Mouse (Mus musculus) skeletal muscle tissue, postnatal 0 days (tissue): ENCODE data around the gene Rcan1. TPM values are rescaled to one million over a fixed set of nuclear protein-coding genes. Genes with fewer than 3 reads are reported as not detected.

ENCODE experiments used
- polyA plus RNA-seq: library from polyadenylated mRNA; unstranded; fragments of >200 nt; fragmentation: Nextera tagmentation; extraction: Ambion mirVana; gene quantifications from 2 replicates; pipeline ENCODE4 v1.2.1, GENCODE M21; 2015

Rcan1 gene
- polyA plus RNA-seq: 22.9 and 23.4 TPM in 2 replicates

GRCm38 (mm10) chr16:92470706-92471105 lies at the start of gene Rcan1:
TSS of gene Rcan1 (minus strand) at chr16:92470867.

GRCm38 (mm10) chr16:92485436-92485835 lies 14.8 kb upstream of the Rcan1 start, which contains the start of gene Clic6:
TSS of gene Clic6 (plus strand) at chr16:92485736.

GRCm38 (mm10) chr16:92359229-92359628 lies 111.4 kb downstream of the Rcan1 start, which contains the start of gene Kcne1:
TSS of gene Kcne1 (minus strand) at chr16:92359468.

Other genes starting within 250 kb of the Rcan1 start
- not detected in 2 replicates for gene Kcne2, start 178.5 kb downstream of the Rcan1 start, polyA plus RNA-seq
- gene Smim11, start 169.6 kb downstream of the Rcan1 start, polyA plus RNA-seq: 181 and 188 TPM in 2 replicates
- gene Fam243, start 149.4 kb downstream of the Rcan1 start, polyA plus RNA-seq: not detected in 2 replicates
- gene Kcne1, start 111.4 kb downstream of the Rcan1 start, polyA plus RNA-seq: not detected in 2 replicates
- 0.18 and 0.32 TPM in 2 replicates for gene Clic6, start 14.9 kb upstream of the Rcan1 start, polyA plus RNA-seq